Mouse (Mus musculus) liver, adult 2 months (tissue): ENCODE data around the gene Atp5k. TPM values are rescaled to one million over a fixed set of nuclear protein-coding genes. Genes with fewer than 3 reads are reported as not detected.
A peak's percentile ranks its signal among the peaks of the same experiment; 100 is the strongest.

Experiments
- DNase-seq: peaks from one replicate; pipeline ENCODE4 v3.0.0-alpha.2; 2011; ENCODE audit warnings: low read depth, low spot score; ENCODE audit errors: extremely low read depth
- H3K27ac ChIP-seq: fragments of 200-500 bp; replicated peaks from 2 replicates; pipeline ENCODE4 v1.5.1; 2012; ENCODE audit warnings: low read depth, mild to moderate bottlenecking, control low read depth, inconsistent platforms, low read length; ENCODE audit not compliant: insufficient read depth
- H3K27me3 ChIP-seq: fragments of 200-500 bp; 2 replicates; pipeline ENCODE4 v1.6.1; 2012; ENCODE audit warnings: mild to moderate bottlenecking, moderate library complexity, low read length, inconsistent platforms; ENCODE audit not compliant: control insufficient read depth, insufficient read depth
- H3K36me3 ChIP-seq: fragments of 200-500 bp; 2 replicates; pipeline ENCODE4 v1.6.1; 2012; ENCODE audit warnings: low read length, inconsistent platforms; ENCODE audit not compliant: control insufficient read depth, insufficient read depth
- H3K4me1 ChIP-seq: fragments of 200-500 bp; 2 replicates; pipeline ENCODE4 v1.6.1; 2011; ENCODE audit warnings: low read length; ENCODE audit not compliant: control insufficient read depth, insufficient read depth
- H3K4me3 ChIP-seq: fragments of 200-500 bp; 2 replicates; pipeline ENCODE4 v1.5.1; 2011; ENCODE audit warnings: low read depth, mild to moderate bottlenecking, control low read depth, low read length, moderate library complexity; ENCODE audit not compliant: insufficient read depth
- H3K79me2 ChIP-seq: fragments of 200-500 bp; 2 replicates; pipeline ENCODE4 v1.6.1; 2012; ENCODE audit warnings: inconsistent platforms, mild to moderate bottlenecking, low read length, moderate library complexity; ENCODE audit not compliant: control insufficient read depth, insufficient read depth
- H3K9ac ChIP-seq: fragments of 200-500 bp; 2 replicates; pipeline ENCODE4 v1.6.1; 2012; ENCODE audit warnings: low read depth, mild to moderate bottlenecking, control low read depth, inconsistent platforms, low read length
- CTCF ChIP-seq: fragments of 200-500 bp; IDR thresholded peaks from 2 replicates; pipeline ENCODE4 v1.5.1; 2011; ENCODE audit warnings: low read depth, low read length, control low read depth
- POLR2A ChIP-seq: fragments of 200-500 bp; IDR thresholded peaks from 2 replicates; pipeline ENCODE4 v1.6.1; 2011; ENCODE audit warnings: low read length, control low read depth; ENCODE audit not compliant: insufficient read depth; ENCODE audit errors: extremely low read depth
- WGBS: fragments of 180-500 bp; shearing (Covaris S2); methylation state at CpG from one replicate; pipeline ENCODE4 v1.1.7; 2018; 5-methylcytosine and 5-hydroxymethylcytosine counted together
- polyA plus RNA-seq: library from polyadenylated mRNA; depleted of rRNA; stranded (reverse); fragments of >200 nt; gene quantifications from 2 replicates; pipeline ENCODE4 v1.2.3, GENCODE M21; 2012
- total RNA-seq: library from RNA; depleted of rRNA; stranded (reverse); fragments of >200 nt; gene quantifications from 2 replicates; pipeline ENCODE4 v1.2.3, GENCODE M21; 2014

Atp5k gene
- total and polyA plus RNA-seq, 2 experiments = 73.2 to 500 TPM

GRCm38 (mm10) chr5:108454094-108454493 is 19.8 kb upstream of the Atp5k start:
- no peak overlapping the region for H3K4me3 ChIP-seq
- DNase-seq = peak; percentile 97
- 7% methylated on average over 3 of the region's 3 CpGs for WGBS
- H3K36me3 ChIP-seq = no peaks in the 10 kb centered on the region
- H3K4me1 ChIP-seq = peaks cover 21% of the 10 kb centered on the region
- no peaks in the 10 kb centered on the region for H3K79me2 ChIP-seq
- peak overlapping the region; percentile 56; the same call in 1 of the 2 replicates for H3K9ac ChIP-seq
- H3K27ac ChIP-seq = peak overlapping the region; percentile 92
- H3K27me3 ChIP-seq = no peaks in the 10 kb centered on the region
- no peak for TF ChIP-seq CTCF
- TF ChIP-seq POLR2A = no peak

- DNase-seq = no peak
- H3K9ac ChIP-seq = no peak overlapping the region
- no peaks in the 10 kb centered on the region for H3K36me3 ChIP-seq
- H3K27ac ChIP-seq = peak overlapping the region; percentile 60
- TF ChIP-seq CTCF (no peak), POLR2A (no peak)
- H3K4me3 ChIP-seq = no peak overlapping the region
- no peaks in the 10 kb centered on the region for H3K79me2 ChIP-seq
- no peaks in the 10 kb centered on the region for H3K27me3 ChIP-seq
- 40% methylated on average over 1 of the region's 1 CpGs for WGBS
- H3K4me1 ChIP-seq = peaks cover 24% of the 10 kb centered on the region
These were observed 18.2 kb upstream of the Atp5k start for GRCm38 (mm10) chr5:108452422-108452821.

GRCm38 (mm10) chr5:108451611-108452010 is 17.4 kb upstream of the Atp5k start:
- Histone ChIP-seq H3K9ac (no peak overlapping the region), H3K27ac (peak overlapping the region; percentile 95), H3K27me3 (no peaks in the 10 kb centered on the region), H3K4me1 (peaks cover 24% of the 10 kb centered on the region), H3K79me2 (no peaks in the 10 kb centered on the region), H3K36me3 (no peaks in the 10 kb centered on the region), H3K4me3 (no peak overlapping the region)
- no peak for TF ChIP-seq CTCF
- TF ChIP-seq POLR2A = no peak
- DNase-seq = peak; percentile 93
- whole genome bisulfite sequencing = 29% methylated on average over 1 of the region's 1 CpGs

- Histone ChIP-seq H3K27ac (peak overlapping the region; percentile 95), H3K27me3 (no peaks in the 10 kb centered on the region), H3K36me3 (no peaks in the 10 kb centered on the region), H3K4me1 (peaks cover 24% of the 10 kb centered on the region), H3K79me2 (no peaks in the 10 kb centered on the region), H3K9ac (no peak overlapping the region), H3K4me3 (no peak overlapping the region)
- WGBS = 32% methylated on average over 8 of the region's 8 CpGs
- TF ChIP-seq POLR2A (no peak), CTCF (no peak)
- DNase-seq = peak; percentile 73
These were observed 16.7 kb upstream of the Atp5k start for GRCm38 (mm10) chr5:108450837-108451540.

- Histone ChIP-seq H3K27me3 (no peaks in the 10 kb centered on the region), H3K4me1 (peaks cover 22% of the 10 kb centered on the region), H3K9ac (peak within 1 kb of the TSS; percentile 64), H3K79me2 (no peaks in the 10 kb centered on the region), H3K4me3 (peak within 1 kb of the TSS; percentile 68), H3K27ac (peak within 1 kb of the TSS; percentile 88), H3K36me3 (no peaks in the 10 kb centered on the region)
- peak; percentile 91 for DNase-seq
- TF ChIP-seq CTCF (peak; percentile 0; the same call in 1 of the 2 replicates), POLR2A (no peak)
- 7% methylated on average over 24 of the region's 24 CpGs for WGBS
These were observed 14.8 kb upstream of the Atp5k start, which contains the start of gene Mfsd7a for GRCm38 (mm10) chr5:108448785-108449668. TSS of gene Mfsd7a (minus strand) at chr5:108448891.
